Mouse (Mus musculus): ENCODE results near the gene D930020B18Rik.

The D930020B18Rik gene

DNA sequence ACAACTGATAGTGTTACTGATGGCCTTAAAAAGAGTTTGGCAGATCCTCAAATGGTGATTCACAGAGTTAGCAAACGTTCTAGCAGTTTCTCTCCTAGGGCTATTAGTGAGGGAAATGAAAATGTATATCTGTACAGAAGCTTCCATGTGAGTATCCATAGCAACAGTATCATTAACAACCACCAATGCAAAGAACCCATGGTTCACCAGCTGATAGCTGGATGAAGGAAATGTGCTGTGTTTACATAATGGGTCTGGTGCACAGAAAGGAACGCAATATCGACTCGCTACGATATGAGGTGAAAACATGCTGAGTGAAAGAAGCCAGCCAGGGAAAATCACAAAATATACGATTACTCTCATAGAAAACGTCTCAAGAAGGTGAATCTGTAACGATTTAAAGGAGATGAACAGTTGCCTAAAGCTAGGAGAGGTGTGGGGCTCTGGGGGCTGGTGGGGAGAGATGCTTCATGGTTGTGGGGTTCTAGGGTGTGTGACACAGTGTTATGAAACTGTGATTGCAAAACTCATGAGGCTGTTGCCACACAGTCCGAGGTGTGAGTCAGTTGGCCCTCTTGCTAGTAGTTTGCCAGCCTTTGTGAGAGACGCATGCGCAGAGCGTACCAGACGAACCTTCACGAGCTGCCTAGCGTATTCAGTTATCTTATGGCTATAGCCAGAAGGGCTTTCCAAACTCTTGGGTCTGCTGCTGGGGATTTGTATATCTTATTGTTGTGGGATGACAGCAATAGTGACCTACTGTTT is 64.2 kb downstream of the D930020B18Rik start:
- DNase-seq = peak; percentile 42 to 49

DNA sequence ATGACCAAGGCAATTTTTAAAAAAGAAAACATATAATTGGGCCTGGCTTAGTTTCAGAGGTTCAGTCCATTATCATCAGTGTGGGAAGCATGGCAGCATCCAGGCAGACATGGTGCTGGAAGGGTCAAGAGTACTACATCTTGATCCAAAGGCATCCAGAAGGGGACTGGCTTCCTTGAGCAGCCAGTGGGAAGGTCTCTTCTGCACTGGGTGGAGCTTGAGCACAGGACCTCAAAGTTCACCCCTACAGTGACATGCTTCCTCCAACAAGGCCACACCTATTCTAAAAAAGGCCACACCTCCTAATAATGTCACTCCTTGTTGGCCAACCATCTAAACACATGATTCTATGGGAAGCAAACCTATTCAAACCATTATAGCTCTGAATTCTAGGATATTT is 75.5 kb downstream of the D930020B18Rik start:
- DNase-seq = no peak

DNA sequence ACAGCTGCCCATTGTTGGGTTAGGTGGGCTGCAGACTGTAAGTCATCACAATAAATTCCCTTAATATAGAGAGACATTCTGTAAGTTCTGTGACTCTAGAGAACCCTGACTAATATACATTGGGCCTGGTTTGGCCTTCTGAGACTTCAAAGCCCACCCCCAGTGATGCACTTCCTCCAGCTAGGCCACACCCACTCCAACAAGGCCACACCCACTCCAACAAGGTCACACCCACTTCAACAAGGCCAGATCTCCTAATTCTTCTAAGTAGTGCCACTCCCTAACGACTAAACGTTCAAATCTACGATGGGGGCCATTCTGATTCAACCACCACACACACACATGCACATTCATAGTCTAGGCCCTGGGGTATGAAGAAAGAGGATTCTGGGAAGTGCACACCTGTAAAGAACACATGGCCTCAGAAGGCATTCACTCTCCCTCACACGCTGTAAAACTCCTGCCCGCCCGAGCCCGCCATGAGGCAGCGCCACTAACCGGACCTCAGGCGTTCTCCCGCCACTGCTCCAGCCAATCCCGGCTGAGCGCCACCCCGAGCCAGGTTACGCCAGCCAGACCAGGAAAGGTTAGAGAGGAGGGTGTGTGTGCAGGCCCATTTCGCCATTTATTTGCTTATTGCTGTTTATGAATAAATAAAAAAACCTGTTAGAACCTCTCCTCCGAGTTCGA is 77.7 kb downstream of the D930020B18Rik start:
- DNase-seq = no peak

DNA sequence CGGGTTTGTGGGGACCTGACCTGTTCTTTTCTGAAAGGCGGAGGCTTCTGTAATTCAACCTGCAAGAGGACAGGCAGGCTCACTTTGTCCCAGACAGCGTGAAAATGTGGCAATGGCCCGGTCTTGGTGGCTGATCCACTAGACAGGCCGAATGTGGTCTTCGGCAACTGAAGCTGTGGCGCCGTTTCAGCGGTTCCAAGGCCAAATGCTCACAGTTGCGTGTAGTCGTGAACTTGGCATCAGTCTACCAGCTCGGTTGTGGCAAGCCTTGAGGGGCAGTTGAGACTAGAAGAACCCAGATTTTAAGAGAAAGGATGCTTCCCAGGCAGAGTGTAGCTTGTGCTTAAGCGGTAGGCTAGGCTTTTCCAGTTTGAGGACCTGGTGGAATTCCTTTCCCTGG is 79.3 kb downstream of the D930020B18Rik start:
- no peak for DNase-seq

DNA sequence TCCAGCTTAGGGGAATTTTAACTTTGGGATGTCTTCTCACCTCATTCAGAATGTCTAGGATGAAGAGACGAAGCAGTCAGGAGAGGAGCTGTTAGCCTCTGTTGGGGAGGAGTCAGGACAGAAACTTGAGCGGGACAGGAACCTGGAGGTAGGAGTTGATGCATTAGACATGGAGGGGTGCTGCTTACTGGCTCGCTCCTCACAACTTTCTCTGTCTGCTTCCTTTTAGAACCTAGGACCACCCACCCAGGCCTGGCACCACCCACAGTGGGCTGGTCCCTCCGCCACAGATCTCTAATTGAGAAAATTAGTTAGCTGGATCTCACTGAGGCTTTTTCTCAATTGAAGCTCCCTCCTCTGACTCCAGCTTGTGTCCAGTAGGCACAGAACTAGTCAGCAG is 85.1 kb downstream of the D930020B18Rik start:
- no peak for DNase-seq

DNA sequence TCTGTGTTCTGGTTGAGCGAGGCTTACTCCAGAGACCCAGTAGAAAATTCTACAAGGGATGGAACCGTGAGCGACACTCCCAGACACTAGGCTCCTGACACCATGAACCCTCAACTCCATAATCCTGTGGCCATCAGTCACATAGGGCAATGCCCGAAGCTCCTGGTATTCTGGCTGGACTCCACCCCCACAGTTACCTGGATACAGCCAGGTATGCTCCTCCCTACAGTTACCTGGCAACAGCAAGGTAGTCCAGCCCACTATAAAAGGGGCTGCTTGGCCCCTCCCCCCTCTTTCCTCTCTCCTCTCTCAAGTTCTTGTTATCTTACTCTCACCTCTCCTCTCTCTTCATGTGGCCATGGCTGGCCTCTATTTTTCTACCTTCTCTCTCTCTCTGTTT is 85.8 kb downstream of the D930020B18Rik start:
- no peak for DNase-seq

DNA sequence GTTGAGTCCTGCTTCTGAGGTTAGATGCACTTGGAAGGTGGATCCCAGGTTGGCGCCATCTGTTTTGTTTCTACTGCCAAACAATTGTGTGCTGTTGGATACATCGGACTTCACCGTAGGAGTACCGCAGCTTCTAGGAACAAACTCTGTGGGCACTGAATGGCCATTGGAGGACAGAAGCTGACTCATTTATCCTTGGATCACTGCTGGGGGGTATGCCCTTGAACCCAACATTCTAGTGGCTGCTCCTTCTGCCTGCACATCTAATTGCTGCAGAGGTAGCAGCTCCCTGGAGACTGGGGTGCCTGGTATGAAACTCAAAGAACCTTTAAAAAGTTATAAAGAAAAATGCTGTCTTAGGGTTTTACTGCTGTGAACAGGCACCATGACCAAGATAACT is 86.8 kb downstream of the D930020B18Rik start:
- no peak for DNase-seq

DNA sequence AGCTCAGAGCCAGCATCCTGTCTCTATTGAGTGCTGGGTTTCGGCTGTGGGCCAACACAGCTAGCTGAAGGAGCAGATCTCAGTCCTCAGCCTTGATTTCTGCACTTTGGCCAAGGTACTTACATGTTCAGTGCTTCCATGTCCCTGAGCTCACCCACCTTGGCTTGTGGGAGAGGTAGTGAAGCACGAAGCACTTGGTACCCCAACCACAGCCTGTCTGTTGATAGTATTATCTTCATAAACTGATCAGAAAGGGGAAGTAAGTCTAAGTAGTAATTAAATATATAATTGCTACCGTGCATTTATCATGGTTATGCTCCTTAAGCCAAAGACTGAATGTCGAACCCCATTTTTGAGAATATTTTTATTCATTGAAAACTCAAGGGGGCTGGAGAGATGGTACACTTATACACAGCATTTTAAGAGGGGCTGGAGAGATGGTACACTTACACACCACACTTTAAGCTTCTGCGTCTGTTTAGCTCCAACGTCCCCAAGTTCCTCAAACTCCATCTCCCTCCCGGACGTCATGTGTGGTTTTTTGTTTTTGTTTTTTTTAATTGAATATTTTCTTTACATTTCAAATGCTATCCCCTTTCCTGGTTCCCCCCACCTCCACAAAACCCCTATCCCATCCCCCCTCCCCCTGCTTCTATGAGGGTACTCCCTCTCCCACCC is 89.8 kb downstream of the D930020B18Rik start:
- DNase-seq = no peak

DNA sequence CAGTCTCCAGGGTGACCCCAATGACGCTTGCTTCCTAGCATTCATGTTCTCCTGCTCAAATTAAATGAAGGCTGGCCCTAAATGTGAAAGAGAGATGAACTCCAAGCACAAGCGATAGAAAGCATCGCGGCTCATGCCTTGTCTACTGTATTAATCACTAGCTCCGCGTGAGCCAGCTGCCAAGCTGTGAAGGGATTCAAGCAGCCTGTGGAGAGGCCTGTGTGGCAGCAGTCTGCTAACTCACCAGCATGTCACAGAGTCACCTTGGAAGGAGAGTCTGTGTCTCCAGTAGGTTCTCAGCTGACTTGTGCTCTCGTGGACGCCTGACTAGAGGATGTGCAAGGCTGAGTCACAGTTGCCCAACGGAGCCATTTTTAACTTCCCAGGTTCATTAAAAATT is 91.2 kb downstream of the D930020B18Rik start:
- no peak for DNase-seq

DNA sequence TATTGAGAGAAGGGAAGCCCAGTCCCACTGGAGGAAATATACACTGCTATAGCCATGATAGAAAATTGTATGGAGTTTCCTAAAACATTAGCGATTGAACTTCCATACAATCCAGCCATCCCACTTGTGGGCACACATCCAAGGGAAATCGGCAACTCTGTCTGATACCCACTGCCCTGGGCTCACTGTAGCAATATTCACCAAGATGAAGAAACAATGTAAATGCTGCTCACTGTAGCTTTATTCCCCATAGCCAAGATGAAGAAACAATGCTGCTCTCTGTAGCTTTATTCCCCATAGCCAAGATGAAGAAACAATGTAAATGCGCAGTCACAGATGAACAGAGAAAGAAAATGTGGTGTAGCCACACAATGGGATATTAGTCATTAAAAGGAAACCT is 95.9 kb downstream of the D930020B18Rik start:
- DNase-seq = no peak

DNA sequence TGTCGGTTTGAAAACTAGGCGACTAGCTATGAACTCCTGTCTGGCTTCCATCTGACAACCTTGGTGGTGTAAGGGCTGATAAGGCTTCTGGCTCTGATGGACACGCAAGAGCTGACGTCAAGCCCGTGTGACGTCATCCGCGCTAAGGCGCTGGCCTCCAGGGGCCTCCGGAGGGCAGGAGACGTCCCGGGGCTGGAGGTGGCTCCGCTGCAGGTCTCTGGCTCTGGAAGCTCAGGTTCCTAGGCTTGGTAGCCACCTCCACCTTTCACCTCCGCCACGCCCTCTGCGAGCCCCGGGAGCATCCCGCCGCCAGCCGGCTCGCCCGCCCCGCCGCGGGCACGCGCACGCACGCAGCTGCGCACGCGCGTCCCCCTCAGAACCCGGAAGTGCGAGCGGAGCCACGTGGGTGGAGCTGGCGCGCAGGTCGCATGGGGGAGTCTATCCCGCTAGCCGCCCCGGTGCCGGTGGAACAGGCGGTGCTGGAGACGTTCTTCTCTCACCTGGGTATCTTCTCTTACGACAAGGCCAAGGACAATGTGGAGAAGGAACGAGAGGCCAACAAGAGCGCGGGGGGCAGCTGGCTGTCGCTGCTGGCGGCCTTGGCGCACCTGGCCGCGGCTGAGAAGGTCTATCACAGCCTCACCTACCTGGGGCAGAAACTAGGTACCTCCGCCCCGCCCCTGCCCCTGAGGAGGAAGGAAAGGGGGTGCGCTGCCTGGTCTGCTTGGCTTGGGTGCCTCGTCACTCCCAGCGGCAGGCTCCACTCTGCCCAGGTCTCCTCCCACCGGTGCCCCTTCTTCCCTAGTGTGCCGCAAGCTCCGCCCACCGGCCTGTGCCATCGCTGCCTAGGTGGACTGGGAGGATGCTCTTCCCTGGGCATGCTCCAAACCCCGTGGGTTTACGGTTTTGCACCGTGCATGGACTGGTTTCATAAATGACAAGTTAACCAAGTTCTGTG is 98.4 kb downstream of the D930020B18Rik start, which contains the start of gene BC048403:
TSS of gene BC048403 (plus strand) at position 390 of the 958 bp plus-strand sequence.
- DNase-seq = peak; percentile 91 to 92

DNA sequence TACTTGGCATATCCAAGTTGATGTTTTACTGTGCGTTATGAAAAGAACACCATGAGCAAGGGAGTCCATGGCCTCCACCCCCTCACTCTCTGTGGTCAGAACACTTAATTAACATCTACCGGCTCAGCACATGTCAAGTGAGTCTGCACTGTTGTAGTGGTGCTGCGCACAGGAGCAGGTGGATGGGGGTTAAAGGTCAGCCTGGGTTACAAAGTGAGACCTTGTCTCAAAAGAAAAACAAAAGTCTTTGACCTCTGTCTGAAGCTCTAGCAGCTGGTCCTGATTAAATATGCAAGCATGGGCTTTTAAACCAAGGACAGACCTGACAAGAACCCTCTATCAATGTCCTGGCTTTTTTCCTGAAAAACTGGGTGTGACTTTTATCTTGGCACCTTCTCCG is 100.9 kb downstream of the D930020B18Rik start:
- DNase-seq = no peak
